Mouse (Mus musculus) adrenal gland, postnatal 10 days (tissue): ENCODE data around the gene 9630041A04Rik. TPM values are rescaled to one million over a fixed set of nuclear protein-coding genes. Genes with fewer than 3 reads are reported as not detected.
A peak's percentile ranks its signal among the peaks of the same experiment; 100 is the strongest.

Experiments
- DNase-seq: peaks from one replicate; pipeline ENCODE4 v3.0.0; 2021; ENCODE audit warnings: mixed read lengths
- long read RNA-seq, 2 experiments: library from polyadenylated mRNA; stranded (forward); transcript quantifications; one replicate each; pipeline ENCODE4 v2.0.0; 2021
- total RNA-seq, 2 experiments: library from RNA; stranded (reverse); gene quantifications; 2 replicates each; pipeline ENCODE4 v1.2.3; 2021

The 9630041A04Rik gene
- not detected for total RNA-seq
- long read RNA-seq, experiment 1: 0 reads
- long read RNA-seq, experiment 2: 0 reads

- DNase-seq: no peak
Measured at GRCm38 (mm10) chr9:101861596-101862471, at the start of gene 9630041A04Rik. TSS of gene 9630041A04Rik (plus strand) at chr9:101861841.

DNA sequence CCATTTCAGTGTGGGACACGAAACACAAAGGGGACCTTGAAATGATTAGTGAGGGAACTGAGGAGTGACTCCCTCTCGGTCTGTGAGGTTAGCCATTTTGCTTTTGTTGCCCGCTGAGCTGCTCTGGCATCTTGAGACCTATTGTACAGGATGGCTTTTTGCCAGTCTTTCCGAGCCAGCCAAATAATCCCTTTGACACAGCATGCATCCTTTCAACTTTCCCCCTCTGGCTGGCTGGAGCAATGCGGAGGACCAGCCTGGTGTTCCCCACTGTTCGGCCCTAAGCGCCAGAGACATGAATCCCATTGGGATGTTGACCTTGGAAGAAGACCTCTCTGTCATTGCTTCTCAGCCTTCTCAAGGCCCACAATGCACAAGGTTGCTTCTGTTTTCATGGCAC is 37.7 kb upstream of the 9630041A04Rik start:
- peak; percentile 7 for DNase-seq

GRCm38 (mm10) chr9:101825626-101826025 is 36.0 kb upstream of the 9630041A04Rik start:
- DNase-seq: no peak

- no peak for DNase-seq
Measured at GRCm38 (mm10) chr9:101833619-101834018, 28.0 kb upstream of the 9630041A04Rik start.

DNA sequence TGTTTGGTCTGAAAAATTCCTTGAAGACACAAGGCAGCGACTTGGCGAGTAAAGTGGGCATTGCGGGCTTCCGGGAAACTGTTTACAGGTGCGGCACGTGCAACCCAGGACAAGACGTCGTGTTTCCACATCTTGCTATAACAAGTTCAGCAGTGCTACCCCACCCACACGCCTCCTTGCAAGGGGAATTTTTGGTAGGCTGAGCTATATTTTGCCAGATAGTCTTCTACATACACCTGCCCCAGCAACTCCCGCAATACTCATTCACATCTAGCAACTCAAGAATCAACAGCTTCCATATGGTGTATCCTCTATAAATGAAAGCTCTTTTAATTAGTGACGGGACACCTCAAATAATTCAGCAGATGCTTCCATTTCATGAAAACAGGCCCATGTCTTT is 20.5 kb upstream of the 9630041A04Rik start:
- no peak for DNase-seq

GRCm38 (mm10) chr9:101843893-101844292 is 17.7 kb upstream of the 9630041A04Rik start:
- no peak for DNase-seq

GRCm38 (mm10) chr9:101845691-101846090 is 15.9 kb upstream of the 9630041A04Rik start:
- no peak for DNase-seq

DNA sequence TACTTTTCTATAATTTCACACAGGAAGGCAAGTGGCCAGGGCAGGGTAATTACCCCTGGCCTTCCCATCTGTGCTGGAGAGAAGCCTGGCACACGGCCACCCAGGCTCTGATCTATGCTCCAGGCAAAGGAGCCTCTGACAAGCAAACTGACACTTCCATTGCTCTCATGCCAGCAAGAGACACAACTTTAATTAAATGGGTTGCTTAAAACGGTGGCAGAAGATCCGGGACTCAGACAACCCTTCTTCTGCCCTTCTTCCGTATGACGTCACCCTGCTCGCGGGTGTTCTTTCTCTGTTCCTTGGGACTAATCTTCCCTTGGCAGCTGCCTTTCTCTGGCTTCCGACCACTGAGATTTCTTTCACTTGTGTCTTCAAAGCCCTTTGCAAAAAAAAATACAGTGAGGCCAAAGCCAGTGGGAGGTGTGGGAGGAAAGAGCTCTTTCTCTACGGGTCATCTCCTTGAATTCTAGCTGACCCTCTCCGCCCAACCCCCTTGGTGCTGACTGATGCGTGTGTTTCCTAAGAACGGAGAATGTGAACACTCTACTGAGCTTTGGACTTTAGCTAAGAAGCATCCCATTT is 932 bp downstream of the 9630041A04Rik start:
- DNase-seq: peak; percentile 51

DNA sequence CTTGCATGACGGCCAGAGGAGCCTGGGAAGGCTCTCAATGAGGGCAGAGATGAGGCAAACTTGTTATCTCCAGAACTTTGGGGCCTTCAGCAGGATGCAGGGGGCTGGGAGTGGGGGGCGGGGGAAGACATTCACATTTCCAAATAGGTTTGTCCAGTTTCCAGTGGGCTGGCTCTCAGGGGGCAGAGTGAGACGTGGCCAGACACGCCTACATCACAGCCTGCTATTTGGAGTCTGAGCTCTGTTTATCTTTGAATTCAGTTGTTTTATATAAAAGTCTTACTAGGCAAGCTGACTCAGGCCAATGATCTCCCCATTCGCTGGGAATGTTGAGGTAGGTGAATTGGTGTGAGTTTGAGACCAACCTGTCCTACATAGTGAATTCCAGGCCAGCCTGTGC is 1.5 kb downstream of the 9630041A04Rik start:
- no peak for DNase-seq

- no peak for DNase-seq
Measured at GRCm38 (mm10) chr9:101868593-101868992, 7.0 kb downstream of the 9630041A04Rik start.

DNA sequence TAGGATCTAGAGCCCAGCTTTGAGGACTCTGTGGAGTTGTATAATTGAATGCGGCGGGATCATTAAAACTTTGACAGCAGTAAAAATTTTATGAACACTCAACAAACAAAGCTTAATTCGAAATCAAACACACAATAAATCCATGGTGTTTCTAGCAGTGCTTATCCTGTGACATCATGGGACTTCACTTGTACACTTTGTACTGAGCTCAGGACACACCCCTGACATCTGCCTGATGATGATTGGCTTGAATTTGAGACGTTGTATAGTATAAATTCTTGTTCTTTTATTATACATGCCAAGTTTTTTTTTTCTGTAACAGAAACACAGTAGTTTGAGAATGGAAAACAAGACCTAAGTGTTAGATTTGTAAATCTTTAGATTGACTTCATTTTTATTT is 8.4 kb downstream of the 9630041A04Rik start:
- DNase-seq: no peak

DNA sequence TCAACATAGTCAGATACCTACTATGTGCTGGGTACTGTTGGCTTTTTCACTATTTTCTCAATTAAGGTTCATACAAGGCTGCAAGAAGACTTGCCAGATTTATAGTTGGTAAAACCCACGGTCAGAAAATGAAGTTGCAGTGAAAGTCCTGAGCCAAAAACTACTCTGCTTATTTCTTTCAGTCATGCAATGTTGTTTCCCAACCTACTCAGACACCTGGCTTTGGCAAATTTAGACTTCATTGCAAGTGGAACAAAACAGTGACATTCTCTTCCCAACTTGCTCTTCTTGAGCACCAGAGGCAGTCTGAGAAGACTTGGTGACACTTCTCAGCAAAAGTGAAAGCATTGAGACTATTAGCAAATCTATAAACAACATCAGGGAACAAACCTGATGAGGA is 13.7 kb downstream of the 9630041A04Rik start:
- no peak for DNase-seq

GRCm38 (mm10) chr9:101877109-101877987 is 15.7 kb downstream of the 9630041A04Rik start:
- no peak for DNase-seq

- no peak for DNase-seq
Measured at GRCm38 (mm10) chr9:101883295-101883694, 21.7 kb downstream of the 9630041A04Rik start.

- no peak for DNase-seq
Measured at GRCm38 (mm10) chr9:101897851-101898250, 36.2 kb downstream of the 9630041A04Rik start.

DNA sequence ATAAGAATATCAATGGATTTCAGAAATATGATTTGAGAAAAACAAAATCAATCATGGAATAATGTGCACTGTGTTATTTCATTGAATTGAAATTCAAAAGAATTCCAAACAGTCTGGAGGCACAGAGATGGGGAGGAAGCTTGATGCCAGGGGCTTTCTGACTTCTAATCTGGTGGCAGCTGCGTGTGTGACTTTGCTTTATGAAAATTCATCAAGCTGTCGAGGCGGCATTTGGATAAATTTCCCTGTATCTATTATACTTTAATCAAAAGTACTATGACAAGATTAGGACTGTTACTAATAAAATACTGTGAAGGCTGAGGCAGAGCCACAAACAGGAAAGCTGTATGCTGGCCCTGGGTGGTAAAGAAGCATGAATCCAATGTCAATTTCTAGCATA is 41.8 kb downstream of the 9630041A04Rik start:
- no peak for DNase-seq

- DNase-seq: no peak
Measured at GRCm38 (mm10) chr9:101907747-101908255, 46.2 kb downstream of the 9630041A04Rik start.

GRCm38 (mm10) chr9:101908849-101909248 is 47.2 kb downstream of the 9630041A04Rik start:
- DNase-seq: no peak

DNA sequence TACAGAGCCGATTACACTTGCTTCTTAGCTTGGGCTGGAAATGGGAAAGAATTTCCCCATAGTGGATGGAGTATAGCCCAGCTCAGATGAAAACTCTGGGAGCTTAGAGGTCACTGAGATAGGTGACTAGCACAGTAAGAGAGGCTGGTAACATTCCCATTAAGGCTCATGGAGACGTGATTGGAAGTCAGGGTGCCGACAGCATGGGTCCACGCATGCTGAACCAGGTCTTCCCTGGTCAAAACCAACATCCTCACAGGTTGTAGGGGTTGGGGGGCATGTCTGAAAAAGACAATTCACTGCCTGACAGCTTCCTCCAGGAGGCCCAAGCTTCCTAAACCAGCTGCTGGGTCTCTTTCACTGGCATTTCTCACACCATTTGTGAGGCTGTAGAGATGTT is 47.9 kb downstream of the 9630041A04Rik start:
- no peak for DNase-seq

DNA sequence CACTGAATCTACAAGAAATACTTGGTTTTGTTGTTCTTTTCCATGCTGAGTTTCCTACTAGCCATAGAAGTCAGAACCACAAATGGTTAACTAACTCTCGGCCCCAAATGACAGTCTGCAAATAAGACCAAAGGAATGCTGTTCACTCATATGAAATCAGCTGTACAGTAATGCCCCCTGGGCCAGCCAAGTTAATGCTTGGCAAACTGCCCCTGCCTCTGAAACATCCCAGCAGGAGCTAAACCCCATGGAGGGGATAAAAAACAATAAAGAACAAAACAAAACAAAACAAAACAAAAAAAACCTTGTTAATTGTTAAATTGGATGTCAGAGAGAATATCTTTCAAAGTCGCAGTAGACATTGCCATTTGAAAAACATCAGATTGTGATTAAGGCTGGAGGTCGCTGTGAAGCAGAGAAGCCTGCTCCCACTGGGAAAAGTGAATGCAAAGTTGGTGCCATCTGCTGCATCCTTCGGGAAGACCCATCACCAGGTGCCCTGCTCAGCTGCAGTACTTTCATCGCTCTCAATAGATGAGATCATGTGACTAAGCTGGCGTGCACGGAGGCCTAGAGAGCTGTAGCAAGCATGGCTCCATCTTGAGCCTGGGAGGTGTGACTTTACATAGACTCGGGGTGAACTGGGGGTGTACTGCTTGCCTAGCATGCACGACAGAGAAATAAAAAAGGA is 49.7 kb downstream of the 9630041A04Rik start:
- DNase-seq: no peak

- no peak for DNase-seq
Measured at GRCm38 (mm10) chr9:101915082-101915481, 53.4 kb downstream of the 9630041A04Rik start.

DNA sequence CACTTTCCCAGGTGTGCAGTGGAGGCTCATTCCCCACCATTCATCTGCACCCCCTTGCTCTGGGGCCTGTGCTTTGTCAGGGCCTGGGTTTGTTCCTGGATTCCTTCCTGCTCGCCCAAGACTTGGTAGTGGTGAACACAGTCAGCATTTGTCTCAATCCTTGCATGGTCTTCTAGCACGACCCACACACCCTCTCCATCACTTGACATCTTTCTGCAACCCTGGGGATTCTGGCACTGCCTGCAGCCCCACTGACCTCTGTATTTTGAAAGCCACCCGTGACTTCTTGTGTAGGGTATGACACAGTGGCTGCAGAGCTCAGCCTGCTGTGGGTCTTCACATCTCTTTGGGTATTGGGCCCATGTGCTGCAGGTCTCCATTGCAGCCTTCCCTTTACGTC is 57.1 kb downstream of the 9630041A04Rik start:
- DNase-seq: no peak
